Mouse (Mus musculus) heart, adult 18-20 months (tissue): ENCODE data around the gene Igf2r. TPM values are rescaled to one million over a fixed set of nuclear protein-coding genes. Genes with fewer than 3 reads are reported as not detected.
A peak's percentile ranks its signal among the peaks of the same experiment; 100 is the strongest.

Experiments
- DNase-seq, 2 experiments: peaks; one replicate each; pipeline ENCODE4 v3.0.0; 2021 to 2022; ENCODE audit warnings: mixed read lengths in 1 of 2
- long read RNA-seq, 2 experiments: library from polyadenylated mRNA; stranded (forward); transcript quantifications; one replicate each; pipeline ENCODE4 v2.0.0; 2021
- total RNA-seq, 2 experiments: library from RNA; stranded (reverse); gene quantifications; 2 replicates each; pipeline ENCODE4 v1.2.3; 2021

The Igf2r gene
- total RNA-seq, result 100 to 1,000 TPM; 111 to 115 TPM
- long read RNA-seq, experiment 1, full-length matches to known transcripts, result 7 of 48 reads
- long read RNA-seq, experiment 1, partial matches to known transcripts, result 24 of 48 reads
- long read RNA-seq, experiment 1, other reads (novel, unspliced or antisense), result 17 of 48 reads
- long read RNA-seq, experiment 2, full-length matches to known transcripts, result 3 of 29 reads
- long read RNA-seq, experiment 2, partial matches to known transcripts, result 18 of 29 reads
- long read RNA-seq, experiment 2, other reads (novel, unspliced or antisense), result 8 of 29 reads

GRCm38 (mm10) chr17:12769380-12769921, at the start of gene Igf2r:
Gene Igf2r (minus strand): TSS chr17:12769664.
- DNase-seq, result peak; percentile 78 to 80

DNA sequence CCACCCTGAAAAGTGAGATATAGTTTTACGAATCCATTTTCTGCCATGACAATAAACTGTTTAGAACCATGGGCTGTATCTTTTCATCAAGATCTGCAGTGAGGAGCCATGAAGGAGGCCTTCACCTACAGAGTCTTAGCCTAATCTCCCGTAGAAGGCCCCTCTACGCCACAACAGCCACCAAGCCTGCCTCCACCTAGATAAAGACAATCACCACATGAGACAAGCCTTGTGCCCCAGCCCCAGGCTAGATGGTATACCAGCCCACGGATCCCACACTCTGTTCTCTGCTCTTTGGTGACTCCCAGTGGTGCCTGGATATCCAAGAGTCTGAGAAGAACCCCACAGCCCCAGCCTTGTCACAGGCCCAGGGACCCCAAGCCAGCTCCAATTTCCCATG, 46.4 kb upstream of the Igf2r start:
- DNase-seq, result no peak

DNA sequence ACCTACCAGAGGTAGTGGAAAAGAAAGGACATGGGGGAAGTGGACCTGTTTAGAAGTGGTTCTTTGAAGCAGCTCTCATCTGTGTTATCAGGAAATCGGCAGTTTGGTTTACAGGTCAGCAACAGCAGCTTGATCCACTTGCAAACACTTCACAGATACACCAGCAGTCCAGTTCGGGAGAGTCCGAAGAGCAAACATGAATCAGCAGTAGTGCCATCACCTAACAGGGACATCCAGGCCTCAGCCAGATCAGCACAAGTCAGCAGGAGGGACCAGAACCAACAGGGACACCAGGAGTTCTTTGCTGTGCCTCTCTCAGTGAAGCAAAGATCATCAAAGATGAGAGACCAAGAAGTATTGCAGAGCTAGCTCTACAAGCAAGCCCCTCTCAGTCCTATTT, 45.0 kb upstream of the Igf2r start:
- DNase-seq, result no peak

- DNase-seq, result no peak
These were observed 41.5 kb upstream of the Igf2r start for GRCm38 (mm10) chr17:12810973-12811303.

DNA sequence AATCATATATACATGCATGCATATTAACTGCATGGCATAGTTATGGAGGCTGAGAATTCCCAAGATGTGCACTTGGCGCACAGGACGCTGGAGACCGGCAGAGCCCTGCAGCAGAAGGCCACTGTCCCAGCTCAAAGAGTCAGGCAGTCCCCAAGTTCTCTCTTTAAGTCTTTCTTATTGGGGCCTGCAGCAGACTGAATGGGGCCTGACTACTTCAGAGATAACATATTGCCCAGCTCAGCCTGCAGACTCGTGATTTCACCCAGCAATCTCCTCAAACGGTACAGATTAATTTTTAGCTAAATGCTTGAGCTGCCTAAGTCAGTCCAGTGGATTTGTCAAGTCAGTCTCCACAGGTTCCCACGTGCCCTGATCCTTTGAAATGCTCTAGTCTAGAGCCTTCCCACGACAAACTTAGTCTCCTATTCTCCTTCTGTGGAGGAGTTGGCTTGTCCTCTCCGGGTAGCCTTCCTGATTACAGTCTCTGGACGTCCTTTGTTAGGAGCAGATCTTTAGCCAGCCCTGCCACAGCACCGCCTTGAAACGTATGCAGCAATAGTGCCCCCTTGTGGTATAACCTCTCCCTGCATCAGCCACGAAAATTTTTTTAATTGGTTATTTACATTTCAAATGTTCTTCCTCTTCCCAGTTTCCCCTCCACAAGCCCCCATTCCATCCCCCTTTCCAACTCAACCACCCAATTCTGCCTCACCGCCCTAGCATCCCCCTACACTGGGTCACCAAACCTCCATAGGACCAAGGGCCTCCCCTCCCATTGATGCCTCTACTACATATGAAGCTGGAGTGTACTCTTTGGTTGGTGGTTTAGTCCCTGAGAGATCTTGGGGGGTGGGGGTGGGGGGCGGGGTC, 40.9 kb upstream of the Igf2r start:
- DNase-seq, result peak; percentile 84 to 89

DNA sequence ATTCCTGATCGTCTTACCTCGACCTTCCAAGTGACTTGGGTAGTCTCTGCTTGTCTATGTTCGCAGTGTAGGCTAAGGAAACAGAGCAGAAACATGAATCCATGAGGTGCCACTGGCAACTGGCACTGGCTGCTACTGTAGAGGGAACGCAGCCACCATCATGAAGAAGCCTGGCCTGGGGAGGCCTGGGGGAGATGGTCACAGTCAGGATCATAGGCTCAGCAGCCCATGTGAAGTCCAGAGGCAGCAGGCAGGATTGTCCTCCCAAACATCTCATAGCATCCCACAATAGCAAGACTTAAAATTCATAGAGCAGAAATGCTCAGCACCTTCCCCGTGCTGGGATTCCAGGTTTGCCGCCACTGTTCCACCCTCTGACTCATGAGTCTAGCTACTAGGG, 39.4 kb upstream of the Igf2r start:
- DNase-seq, result no peak

- DNase-seq, result no peak
These were observed 35.4 kb upstream of the Igf2r start for GRCm38 (mm10) chr17:12804584-12805445.

GRCm38 (mm10) chr17:12801861-12802540, 32.5 kb upstream of the Igf2r start:
- DNase-seq, result peak in 1 of 2 experiments; percentile 36

DNA sequence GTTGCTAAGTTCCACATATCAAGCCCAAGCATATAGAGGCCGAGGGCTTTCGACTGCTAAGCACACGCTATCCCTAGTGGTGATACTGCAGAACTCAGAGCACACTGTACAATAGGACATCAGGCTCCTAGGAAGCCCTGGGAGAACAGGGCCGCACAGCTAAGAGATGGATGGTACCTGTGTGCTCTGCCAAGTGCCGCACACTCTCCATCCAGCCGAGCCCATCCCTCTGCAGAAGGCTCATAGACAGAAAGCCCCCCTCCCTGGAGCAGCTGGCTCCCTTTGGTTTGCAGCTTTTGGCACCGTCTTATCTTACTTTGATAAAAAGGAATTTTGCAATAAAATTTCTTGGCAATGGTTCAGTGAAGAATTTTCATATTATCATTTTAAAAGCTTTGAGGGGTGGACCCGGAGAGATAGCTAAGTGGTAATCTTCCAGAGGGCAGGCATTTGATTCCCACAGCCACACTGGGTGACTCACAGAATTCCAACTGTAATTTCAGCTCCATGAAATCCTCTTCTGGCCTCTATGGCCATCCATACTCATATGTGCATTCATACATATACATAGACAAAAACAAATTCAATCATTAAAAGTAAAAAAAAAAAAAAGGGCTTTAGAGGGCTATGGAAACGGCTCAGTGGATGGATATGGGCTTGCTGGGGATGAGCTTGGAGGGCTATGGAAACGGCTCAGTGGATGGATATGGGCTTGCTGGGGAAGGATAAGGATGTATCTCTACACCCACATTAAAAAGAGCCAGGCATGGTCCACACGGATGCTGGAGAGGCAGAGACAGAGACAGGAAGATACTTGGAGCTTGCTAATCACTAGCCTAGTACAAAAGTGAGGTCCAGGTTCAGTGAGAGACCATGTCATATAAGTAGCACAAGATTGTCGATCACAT, 30.2 kb upstream of the Igf2r start:
- peak; percentile 61 to 63 for DNase-seq

DNA sequence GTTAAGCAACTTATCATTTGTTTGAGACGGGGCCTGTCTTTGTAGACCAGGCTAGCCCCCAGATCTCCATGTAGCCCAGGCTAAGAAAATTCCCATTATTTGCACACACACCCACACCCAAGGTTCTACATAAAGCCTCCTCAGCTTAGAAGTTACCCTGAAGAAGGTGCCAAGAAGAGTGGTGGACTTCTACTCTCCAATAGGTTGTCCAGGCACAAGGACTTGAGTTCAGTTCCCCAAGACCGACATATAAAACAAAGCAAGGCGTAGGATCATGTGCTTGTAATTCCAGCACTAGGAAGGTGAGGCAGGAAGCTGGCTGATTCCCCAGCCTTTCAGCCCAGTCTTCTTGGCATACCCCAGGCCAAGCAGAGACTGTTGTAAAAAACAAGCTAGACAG, 29.1 kb upstream of the Igf2r start:
- DNase-seq, result no peak

DNA sequence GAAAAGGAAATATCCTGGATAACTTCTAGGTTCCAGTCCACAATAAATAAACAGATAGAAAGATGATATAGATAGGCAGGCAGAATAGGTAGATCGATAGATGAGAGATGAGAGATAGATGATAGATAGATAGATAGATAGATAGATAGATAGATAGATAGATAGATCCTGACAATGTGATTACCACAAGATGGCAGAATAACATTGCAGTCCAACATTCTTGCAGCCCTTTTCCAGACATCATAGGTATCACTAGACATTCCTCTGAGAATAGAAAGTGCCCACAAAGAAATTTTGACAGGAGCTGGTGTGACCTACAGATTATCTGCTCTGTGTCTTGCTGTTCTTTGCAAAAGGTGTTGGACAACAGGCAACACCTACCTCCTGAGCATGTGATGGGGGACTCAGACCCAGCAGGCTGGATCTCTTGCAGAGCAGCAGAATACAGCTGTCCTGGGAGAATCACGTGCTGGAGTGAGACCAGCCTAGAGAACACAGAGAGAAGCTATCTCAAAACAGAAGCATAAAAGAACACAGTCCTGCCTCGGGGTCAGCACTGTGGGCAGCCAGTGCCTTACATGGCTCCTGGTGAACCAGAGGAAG, 28.1 kb upstream of the Igf2r start:
- no peak for DNase-seq

DNA sequence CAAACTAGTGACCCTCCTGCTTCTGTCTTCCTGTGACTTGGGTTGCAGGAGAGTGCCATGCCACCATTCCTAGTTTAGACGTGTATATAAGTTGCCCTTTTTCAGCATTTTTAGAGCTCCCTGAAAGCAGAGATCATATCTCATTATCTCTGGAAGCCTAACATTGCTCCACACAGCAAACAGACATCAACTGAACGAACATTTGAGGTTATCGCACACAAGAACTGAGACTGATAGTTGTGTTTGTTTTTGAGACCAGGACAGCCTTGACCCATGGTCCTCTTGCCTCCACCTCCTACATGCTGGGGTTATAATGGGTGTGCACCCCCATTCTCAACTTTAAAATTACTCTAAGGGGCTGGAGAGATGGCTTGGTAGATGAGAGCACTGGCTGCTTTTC, 27.2 kb upstream of the Igf2r start:
- no peak for DNase-seq

DNA sequence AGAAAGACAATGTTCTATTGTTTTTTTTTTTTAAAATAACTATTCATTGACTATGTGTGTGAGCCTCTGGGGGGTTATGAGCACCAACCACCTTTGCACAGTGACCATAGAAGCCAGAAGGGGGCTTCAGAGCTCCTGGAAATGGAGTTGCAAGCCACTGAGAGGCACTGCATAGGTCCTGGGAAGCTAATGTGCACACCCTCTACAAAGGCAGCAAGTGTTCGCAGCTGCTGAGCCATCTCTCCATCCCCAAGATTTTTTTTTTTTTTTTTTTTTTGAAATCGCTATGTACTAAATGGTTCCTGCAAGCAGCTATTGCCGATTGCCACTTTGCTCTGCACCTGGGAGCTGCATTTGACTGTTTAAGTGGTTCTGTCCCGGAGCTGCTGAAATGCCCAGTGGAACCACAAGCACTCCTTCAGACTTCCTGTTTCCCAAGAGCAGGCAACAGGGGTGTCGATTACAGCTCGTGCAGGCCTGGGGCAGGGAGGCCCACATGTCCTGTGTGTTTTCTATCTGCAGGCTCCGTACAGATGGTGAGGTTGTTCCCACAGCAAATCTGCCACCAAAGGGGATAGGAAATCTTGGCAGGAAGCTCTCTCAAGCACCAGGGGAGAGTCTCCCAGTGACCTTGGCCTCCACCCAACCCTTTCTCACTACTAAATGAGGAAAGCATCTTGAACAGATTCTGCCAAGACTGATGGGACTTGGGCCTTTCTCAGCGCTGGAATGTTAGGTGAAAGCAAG, 24.4 kb upstream of the Igf2r start:
- DNase-seq, result peak; percentile 91 to 95

DNA sequence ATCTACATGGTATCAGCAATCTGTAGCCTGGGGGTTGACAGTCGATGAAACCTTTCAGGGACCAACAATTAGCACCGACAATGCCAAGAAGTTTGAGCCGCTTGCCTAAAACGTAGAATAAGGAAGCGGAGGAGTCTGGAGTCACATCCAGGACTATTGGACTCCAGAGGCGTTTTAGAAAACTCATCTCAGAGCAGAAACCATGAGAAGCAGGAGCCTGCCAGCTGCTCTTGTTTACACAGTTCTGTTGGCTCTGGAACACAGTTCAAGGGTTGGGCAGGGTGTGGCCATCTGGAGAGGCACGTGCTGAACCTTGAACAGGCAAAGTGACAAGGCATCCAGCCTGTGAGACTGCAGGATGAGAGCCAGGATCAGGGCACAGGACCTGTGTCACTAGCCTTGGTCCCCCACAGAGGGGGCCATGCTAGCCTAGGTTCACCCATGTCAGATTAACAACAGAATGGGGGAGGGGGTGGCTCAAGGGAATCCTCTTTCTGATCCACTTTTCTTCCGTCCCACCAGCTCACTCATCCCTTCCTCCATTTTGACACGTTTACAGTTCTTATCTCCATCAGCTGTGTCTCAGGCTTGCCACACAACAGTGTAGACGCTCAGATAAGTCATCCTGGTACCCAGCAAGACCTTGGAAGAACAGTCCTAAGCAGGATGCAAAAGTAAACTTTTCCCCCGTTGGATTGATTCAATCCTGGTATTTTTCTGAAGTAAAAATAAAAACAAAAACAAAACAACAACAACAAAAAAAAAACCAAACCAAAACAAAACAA, 23.1 kb upstream of the Igf2r start:
- DNase-seq, result peak; percentile 87 to 93

GRCm38 (mm10) chr17:12791420-12791819, 22.0 kb upstream of the Igf2r start:
- peak; percentile 83 to 88 for DNase-seq

- peak in 1 of 2 experiments; percentile 57 for DNase-seq
These were observed 21.6 kb upstream of the Igf2r start for GRCm38 (mm10) chr17:12791079-12791406.

DNA sequence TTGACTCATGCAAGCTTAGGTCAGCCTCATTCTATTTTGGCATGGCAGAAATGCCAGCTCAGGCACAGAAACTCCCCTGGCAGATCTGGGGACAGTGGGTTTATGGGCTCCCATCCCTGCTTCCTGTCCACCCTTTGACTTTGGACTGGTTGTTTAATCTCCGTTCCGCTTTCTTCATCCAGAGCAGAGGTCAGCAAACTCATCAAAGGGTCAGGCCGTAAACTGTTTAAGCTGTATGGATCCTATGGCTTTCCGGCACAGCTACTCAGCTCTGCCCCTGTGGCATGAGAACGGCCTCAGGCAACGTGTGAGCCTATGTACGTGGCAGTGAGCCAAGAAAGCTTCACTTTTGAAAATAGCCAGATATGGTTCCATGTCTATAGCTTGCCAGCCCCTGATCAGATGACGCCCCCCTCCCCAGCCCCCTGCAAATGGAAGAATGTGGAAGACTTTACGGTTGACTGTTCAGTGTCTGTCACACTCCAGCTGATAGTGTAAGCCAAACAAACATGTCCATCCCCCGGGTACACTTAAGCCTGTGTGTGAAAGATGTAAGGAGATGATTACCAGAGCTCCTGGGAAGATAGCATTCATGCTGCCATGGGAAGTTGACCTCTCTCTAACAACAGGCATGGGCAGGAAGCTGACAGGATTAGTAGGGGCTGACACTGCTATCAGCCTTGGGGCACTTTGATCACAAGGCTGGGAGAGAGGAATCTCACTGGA, 21.1 kb upstream of the Igf2r start:
- DNase-seq, result peak; percentile 43 to 57
